Mouse (Mus musculus): ENCODE data around the gene Itpr2. TPM values are rescaled to one million over a fixed set of nuclear protein-coding genes. Genes with fewer than 3 reads are reported as not detected.

Itpr2 gene
- 4.7 TPM for polyA plus RNA-seq (2014; fragmentation: Illumina TruSeq; extraction: RNeasy Lipid Tissue Mini Kit (QIAGEN cat#74804); ENCODE audit: insufficient read depth, low read depth, low replicate concordance)

GRCm38 (mm10) chr6:146501866-146502804 lies at the start of gene Itpr2:
Gene Itpr2 (minus strand): TSS chr6:146502223.

Other genes with a start within 250 kb of the Itpr2 start
- 62.0 TPM for gene Fgfr1op2, start 75.0 kb upstream of the Itpr2 start, polyA plus RNA-seq (2014; fragmentation: Illumina TruSeq; extraction: RNeasy Lipid Tissue Mini Kit (QIAGEN cat#74804); ENCODE audit: insufficient read depth, low read depth, low replicate concordance)
- 20.9 TPM for gene Ints13, start 75.6 kb upstream of the Itpr2 start, polyA plus RNA-seq (2014; fragmentation: Illumina TruSeq; extraction: RNeasy Lipid Tissue Mini Kit (QIAGEN cat#74804); ENCODE audit: insufficient read depth, low read depth, low replicate concordance)
- 83.9 TPM for gene Med21, start 140.3 kb upstream of the Itpr2 start, polyA plus RNA-seq (2014; fragmentation: Illumina TruSeq; extraction: RNeasy Lipid Tissue Mini Kit (QIAGEN cat#74804); ENCODE audit: insufficient read depth, low read depth, low replicate concordance)
- gene Tm7sf3, start 140.6 kb upstream of the Itpr2 start, polyA plus RNA-seq (2014; fragmentation: Illumina TruSeq; extraction: RNeasy Lipid Tissue Mini Kit (QIAGEN cat#74804); ENCODE audit: insufficient read depth, low read depth, low replicate concordance) = 18.8 TPM
- 8.4 TPM for gene Stk38l, start 222.8 kb upstream of the Itpr2 start, polyA plus RNA-seq (2014; fragmentation: Illumina TruSeq; extraction: RNeasy Lipid Tissue Mini Kit (QIAGEN cat#74804); ENCODE audit: insufficient read depth, low read depth, low replicate concordance)

All from lung, adult 10 weeks (tissue).